Mouse (Mus musculus) olfactory bulb, adult 2 months (tissue): ENCODE results near the gene Cyba.

Source experiments
- CTCF ChIP-seq: fragments of 200-500 bp; IDR thresholded peaks from 2 replicates; pipeline ENCODE4 v1.5.1; 2012; ENCODE audit warnings: low read depth, mild to moderate bottlenecking, low read length, moderate library complexity; ENCODE audit not compliant: insufficient read depth
- POLR2A ChIP-seq: fragments of 200-500 bp; IDR thresholded peaks from 2 replicates; pipeline ENCODE4 v1.6.1; 2012; ENCODE audit warnings: mild to moderate bottlenecking, low read depth, low read length, moderate library complexity; ENCODE audit not compliant: insufficient read depth

DNA sequence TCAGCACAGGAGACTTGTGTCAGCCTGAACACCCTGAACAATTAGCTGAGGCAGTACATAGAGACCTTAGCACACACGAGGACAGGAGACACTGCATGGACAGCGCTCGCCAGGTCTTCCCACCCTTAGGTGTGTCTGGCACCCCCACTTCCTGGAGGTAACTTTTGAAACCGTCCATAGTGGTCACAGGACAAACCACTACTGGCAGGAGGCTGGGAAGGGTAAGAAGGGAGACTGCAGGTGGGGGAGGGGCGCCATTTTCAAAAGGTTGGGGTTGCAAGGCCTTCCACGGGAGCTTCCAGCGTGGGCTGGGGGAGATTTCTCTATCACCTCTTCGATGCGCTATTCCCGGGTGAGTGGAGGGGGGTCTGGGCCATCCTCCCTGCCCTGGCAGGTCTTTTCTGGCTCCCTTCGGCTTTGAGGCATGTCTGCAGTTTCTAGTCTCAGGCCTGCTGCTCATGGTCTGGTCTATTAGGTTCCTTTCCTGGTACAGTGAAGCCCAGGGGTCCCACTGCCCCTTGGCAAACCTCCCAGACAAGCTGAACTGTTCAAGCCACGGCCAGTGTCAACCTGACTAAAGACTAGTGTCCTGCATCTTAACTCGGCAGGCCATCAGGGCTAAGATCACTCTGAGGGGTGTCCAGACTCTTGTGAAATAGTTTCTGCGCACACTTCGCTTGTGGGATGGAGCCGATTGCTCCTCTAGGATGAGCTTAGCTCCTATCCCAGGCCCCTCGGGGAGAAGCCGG lies 862 bp downstream of the Cyba start:
- TF ChIP-seq POLR2A (no peak), CTCF (no peak)
